Mouse (Mus musculus) lung, adult 18-20 months (tissue): ENCODE results near the gene Fam126b.
A peak's percentile ranks its signal among the peaks of the same experiment; 100 is the strongest.
"Not testable (repeated sequence)": the region's sequence is repeated elsewhere in the genome, so short reads cannot be mapped to it uniquely, and the experiment has no call there.

ENCODE experiments used
- DNase-seq, 2 experiments: peaks; one replicate each; pipeline ENCODE4 v3.0.0; 2022; ENCODE audit warnings: mixed read lengths in 2 of 2

The Fam126b gene

DNA sequence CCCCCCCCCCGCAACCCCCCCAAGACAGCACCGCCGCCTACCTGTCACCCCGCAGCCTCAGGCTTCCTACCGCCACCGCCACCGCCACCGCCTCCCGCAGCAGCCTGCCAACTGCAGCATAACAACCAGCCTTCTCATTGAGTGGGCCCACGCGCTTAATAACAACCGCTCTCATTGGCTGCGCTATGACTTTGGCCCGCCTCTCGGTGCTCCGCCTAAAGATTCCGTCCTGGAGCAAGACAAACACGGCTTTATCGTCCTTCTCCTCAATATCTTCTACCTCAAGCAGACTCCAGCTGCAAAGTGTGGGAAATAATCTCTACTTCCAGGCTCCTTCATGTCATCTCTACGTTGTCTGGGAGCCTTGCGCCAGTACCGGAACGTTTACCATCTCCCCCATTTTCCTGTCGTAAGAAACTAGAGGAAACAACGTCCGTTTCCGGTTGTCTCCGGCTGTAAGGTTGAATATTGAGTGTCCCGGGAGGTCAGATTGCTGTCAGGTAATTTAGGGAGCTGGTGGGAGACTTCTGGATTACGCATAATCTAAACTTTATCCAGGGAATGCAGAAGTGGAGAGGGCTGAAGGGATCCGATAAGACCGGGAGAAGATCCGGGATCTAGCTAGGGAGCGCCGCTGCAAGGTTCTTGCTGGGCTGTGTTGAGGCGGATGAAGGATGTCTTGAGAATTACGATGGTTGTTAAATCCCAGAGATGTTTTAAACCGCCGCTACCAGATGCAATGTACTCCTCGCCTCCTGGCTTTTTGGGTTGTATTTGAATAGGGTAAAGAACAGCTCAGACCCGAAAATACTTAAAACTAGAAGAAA lies at the start of gene Fam126b, which contains the start of gene Ndufb3:
Gene Fam126b, minus strand, starts transcription at position 153 of the 827 bp plus-strand sequence.
Gene Ndufb3, plus strand, starts transcription at position 214 of the 827 bp plus-strand sequence.
- peak; percentile 90 to 91 for DNase-seq

DNA sequence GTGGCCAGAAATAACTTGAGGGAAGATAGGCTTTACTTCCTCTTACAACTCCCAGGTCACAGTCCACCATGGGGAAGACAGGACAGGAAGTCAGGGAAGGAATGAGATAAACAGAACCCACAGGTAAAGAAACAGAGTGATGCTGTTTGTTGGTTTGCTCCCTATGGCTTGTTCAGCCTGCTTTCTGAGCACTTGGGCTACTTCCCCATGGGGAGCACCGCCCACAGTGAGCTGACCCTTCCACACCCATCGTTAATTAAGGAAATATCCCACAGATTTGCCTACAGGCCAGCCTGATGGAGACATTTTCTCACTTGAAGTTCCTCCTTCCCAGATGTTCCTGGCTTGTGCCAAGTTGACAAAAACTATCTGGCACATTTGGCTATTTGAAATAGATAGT lies 42.7 kb upstream of the Fam126b start:
- DNase-seq = not testable (repeated sequence)

DNA sequence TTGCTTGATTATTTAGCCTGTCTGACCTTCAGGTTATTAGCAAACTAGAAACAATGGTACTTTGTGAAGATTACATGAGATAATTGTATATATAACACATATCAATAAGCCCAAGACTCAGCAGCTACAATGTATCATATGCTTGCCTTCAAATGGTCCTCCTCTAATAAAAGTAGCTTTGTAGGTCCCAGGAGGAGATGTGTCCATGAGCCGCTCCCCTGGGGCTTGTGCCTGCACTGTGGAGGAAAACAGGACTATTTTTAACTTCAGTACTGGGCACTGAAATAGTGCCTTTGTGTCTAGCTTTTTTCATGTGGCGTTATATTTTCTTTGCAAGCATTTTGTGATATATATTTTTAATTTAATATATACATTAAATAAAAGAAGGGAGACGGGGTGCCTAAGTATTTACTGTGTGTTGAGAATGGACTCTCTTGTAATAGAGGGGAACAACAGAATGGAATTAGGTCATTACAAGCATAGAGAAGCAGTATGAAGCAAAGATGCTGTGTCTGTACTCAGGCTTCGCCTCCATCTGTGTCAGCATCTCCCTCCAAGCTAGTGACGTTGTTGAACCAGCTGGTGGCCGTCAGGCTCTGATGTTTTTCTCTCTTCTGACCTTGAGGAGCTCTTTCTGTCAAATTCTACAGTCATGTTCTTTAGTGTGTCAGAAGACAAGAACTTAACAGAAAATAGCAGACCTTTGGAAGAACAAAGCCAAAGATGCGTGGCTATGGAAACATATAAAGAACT lies 36.0 kb upstream of the Fam126b start:
- DNase-seq = peak; percentile 28 to 33

DNA sequence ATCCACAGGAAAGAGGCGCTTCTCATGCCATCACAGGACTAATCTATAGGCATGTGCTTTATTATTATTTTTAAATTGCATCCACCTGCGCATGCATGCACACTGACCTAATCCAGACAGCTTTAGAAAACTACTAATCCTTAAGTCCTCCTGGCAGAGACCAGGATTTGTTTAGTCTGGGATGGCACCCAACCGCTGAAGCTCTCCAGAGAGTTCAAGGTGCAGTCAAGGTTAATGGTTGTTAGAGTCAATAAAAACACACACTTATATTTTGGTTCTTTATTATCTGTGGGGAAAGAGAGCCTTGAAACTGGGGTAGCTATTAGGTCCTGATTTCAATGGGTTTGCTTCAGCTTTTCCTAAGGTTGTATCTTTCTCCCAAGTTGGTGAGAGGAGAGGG lies 35.1 kb upstream of the Fam126b start:
- DNase-seq = no peak

DNA sequence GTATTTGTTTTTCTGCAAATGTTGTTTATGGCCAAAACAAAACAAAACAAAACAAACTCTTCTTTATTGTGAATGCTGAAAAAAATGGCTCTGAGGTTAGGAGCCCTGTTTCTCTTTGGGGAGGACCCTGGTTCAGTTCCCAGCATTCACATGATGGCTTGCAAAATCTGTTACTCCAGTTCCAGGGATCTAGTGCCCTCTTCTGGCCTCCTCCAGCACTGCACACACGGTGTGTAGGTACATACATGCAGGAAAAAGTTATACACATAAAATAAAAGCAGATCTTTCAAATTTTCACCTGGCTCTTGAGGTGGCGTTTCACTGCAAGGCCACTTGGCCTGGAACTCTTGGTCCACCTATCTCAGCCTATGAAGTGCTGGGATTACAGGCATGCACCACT lies 32.6 kb upstream of the Fam126b start:
- no peak for DNase-seq

DNA sequence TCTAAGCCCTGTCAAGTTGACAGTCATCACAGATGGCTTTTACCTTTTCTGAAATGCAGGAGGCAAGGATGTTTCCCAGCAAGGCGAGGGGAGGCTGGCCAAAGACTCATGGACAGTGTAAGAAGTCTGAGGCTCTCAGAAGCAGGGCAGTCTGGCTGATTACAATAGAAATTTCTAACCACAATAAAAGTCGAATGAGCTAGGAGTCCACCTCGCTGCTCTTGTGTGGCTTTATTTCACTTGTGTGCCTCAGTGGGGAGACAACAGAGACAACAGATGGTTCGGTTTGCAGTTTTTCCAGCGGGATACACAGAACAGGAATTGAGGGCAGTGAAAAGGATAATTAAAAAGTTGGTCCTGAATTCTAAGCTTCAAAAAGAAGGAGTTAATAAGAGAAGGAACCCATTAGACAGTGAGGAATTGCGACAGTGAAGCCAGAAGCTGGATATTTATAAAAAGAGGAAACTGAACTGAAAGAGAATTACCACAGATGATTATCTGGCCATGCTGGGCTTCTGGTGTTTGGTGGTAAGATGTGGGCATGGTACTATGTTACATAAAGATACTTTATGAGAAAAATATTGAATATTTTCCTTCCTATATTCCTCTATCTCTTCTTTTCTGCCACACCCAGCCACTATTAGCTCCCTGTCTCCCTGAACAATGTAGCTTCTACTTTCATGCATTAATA lies 32.0 kb upstream of the Fam126b start:
- DNase-seq = no peak

DNA sequence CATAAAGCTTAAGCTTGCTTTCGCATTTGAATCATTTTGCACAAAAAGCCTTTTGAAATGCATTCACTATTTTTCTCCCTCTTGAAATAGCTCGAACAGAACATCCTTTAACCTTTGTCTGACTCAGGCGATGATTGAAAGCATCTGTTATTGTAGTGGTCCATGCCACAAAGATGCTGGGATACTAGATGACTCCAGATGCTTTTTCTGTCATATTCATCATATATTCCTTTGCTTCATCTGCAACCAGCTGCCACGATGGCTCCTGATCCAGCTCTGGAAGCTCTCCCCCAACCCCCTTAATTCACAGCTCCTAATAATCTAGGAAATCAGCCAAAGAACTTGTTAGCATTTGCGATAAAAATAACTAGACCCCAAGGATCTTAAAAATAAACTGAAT lies 31.0 kb upstream of the Fam126b start:
- DNase-seq = peak in 1 of 2 experiments; percentile 16

DNA sequence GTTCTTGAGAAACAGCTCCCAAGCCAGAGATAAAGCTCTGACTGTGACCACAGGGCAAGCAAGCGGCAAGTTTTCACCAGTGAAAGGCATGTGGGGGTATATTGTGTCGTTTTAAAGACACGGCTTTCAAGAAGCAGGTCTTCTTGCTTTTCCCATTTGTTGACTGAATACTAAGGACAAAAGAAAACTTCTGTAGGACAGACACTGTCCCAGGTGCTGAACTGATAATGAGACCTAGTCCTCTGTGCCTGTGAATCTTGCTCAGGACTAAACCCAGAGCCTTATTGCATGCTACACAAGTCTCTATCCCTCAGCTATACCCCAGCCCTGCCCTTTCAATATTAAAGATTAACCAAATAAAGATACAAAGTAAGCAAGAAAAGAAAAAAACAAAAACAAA lies 30.1 kb upstream of the Fam126b start:
- no peak for DNase-seq

DNA sequence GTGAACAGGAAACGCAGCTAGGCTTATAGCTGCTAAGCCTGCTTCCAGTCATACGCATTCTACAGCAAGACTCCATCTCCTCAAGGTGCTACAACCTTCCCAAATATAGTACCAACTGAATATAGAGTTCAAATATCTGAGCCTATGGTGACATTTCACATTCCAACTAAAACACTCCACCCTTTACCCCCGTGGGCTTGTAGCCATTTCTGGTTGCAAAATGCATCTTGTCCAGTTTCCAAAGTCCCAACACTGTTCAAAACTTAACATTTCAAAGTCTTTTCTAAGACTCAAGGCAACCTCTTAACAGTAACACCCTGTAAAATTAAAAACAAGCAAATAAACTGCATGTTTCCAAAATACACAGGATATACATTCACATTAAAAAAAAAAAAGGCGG lies 29.0 kb upstream of the Fam126b start:
- DNase-seq = peak in 1 of 2 experiments; percentile 11

DNA sequence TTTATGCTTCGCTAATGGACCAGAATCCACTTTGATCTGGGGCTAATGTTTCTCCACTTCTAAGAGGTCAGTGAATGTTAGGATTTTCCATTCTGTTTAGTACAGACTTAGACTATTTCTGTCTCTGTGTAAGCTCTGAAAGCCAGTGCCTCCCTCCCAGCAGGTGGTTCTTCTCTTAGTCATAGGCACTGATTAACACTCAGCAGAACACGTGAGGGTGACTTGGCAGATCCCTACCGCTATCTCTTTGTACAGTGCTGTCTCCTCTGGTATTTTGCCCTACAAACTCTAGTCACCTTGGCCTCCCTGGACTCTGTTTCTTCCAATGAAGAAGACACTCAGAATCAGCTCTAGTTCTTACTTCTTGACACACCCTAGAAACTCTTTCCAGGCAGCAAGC lies 28.3 kb upstream of the Fam126b start:
- DNase-seq = peak; percentile 25 to 38

DNA sequence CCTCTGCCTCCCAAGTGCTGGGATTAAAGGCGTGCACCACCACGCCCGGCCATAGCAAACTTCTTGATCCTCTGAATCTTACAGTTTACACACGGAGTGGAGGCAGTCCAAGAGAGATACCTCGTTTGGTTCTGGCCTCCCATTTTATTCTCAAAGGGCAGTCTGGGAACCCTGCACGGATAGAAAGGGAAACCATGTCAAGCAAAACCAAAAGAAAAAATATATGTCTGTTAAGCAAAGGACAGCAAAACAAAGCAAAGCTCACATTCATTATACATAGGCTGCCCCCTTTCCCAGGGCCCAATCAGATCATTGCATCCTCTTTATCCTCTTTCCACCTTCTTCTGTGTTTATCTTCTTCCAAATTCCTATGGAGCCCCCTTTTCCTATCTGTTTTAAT lies 27.7 kb upstream of the Fam126b start:
- no peak for DNase-seq

DNA sequence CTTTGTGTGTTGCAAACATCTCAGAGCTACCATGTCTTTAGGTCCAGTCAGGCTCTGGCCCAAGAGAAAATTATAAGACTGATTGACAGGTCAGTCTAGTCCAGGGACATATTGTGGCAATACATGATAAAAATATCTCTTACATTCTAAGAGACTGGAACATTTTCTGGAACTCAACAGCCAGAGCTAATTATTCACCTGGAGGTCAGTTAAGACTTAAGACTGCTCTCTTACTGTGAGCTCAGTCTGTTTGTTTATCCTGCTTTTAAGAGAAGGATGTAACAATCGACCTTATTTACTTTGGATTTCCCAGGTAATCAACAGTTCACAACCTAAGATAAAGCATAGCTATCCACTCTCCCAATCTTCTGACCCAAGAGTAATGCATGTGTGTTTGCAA lies 24.5 kb upstream of the Fam126b start:
- DNase-seq = no peak

DNA sequence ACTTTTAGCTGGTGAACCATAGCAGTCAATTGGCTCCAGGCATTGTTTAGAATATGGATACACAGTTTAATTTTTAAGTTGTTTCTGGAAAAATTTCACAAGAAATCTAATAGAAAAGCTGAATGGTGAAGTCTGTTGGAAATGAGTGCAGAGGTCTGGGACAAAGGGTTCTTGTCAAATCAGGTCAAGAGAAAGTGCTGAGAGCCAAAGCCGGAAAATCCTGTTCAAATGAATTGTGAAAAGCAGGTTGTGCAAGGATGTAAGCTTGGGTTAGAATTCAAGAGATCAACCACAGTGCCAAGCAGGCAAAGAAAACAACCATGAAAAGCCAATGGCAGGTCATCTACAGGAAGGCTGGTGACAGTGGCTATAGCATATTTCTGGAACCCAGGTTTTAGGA lies 24.0 kb upstream of the Fam126b start:
- DNase-seq = peak; percentile 54 to 71

DNA sequence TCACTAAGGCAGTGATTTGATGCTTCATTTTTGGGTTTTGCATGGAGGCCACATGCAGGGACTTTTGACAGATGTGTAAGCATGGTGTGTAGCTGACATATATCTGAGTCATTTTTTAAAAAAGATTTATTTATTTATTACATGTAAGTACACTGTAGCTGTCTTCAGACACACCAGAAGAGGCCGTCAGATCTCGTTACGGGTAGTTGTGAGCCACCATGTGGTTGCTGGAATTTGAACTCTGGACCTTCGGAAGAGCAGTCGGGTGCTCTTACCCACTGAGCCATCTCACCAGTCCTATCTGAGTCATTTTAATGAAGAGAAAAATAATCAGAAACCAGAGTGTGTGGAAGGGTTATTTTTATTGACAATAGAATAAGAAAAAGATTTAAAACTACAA lies 23.5 kb upstream of the Fam126b start:
- not testable (repeated sequence) for DNase-seq

DNA sequence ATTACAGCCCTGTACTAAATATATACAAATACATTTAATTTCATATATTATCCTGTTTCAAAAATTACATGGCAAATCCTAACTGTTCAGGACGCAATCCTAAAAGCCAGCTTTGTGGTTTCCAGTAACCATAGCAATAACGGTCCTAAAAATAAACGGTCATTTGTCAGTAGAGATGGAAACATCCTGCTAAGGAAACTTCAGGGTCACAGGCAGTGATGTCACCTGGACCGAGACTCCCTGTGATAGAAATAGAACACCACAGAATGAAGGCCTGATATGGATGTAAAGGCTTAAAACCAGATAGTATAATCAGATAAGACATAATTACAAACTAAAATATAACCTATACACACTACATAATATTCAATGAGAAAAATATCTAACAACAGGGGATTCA lies 17.6 kb upstream of the Fam126b start:
- DNase-seq = no peak

DNA sequence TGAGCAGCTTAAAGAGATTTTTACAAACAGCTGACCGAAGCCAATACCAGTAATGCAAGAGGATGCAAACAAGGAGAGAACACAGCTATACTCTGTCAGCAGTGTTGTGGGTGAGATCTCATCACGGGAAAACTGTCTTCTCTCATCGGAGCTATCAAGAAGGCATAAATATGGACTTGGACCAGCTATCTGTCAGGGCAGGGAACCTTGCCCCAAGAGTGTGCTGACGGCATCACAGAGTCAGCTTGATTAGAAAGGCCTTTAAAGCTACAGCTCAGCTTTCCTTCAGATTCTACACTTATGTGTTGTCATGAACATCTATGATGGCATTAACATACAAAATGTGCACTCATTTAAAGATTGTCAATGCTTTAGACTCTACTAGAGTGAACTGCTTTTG lies 16.6 kb upstream of the Fam126b start:
- DNase-seq = no peak

DNA sequence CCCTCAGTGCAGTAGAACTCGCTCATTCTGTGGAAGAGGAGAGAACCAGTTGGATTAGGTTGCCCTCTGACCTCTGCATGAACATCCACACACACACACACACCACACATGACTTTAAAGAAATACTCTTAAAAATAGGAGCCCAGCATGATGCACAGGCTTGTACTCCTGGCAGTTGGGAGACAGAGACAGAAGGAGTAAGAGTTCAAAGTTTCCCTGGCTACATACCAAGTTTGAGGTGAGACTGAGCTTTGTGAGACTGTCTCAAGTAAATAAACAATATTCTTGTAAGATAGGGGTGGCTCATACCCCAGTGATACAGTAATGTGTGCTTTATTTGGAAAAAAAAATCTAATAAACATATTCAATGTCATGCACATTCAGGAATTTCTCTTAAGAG lies 1.4 kb upstream of the Fam126b start:
- no peak for DNase-seq

DNA sequence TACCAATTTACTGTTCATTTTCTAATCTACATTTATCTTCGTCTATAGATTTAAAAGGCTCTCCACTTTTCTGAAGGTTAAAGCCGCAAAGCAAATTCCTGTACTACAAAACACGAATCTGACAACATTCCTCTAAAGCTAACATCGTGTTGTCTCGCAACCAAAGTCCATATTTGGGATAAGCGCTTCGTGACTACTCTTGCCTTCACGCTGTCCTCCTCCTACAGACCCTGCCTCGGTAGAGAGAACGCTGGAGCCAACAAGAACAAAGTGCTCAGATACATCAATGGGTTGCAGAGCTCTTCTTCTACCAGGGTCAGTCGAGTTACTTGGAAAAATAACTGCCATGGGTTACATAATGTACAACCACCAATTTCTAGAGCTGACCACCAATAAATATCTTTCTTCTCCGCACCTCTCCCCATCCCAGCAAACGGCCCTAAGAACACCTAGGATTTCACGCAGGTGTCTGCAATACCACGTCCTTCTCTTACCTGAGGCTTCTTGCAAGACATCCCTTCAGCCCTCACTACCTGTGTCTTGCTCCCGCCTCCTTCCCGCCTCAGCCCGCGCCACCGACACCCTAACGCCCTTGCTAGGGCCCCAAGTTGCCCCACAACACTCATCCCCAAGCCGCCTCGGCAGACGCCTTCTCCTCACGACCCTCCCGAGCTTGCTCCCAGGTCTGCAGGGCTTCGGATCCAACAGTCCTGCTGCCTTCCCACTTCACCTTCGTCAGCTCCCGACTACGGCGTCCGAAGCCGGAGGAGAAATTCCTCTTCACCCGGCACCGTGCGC lies 551 bp downstream of the Fam126b start:
- no peak for DNase-seq

DNA sequence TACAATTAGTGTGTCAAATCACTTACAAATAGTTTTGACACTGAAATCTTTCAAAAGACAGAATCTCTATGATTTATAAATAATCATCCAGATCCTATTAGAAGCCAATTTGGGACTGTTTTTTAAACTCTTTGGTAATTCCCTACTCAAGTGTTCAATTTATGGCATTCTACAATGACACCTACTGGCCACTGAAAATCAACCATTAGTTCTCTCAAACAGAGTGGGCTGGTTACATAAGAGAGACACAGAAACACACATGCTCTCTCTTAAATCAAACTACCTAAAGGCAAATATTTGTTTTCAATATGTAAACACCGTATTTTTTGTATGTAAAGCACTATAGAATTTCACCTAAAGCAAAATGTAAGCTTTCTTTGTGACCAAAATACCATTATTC lies 1.9 kb downstream of the Fam126b start:
- DNase-seq = no peak

DNA sequence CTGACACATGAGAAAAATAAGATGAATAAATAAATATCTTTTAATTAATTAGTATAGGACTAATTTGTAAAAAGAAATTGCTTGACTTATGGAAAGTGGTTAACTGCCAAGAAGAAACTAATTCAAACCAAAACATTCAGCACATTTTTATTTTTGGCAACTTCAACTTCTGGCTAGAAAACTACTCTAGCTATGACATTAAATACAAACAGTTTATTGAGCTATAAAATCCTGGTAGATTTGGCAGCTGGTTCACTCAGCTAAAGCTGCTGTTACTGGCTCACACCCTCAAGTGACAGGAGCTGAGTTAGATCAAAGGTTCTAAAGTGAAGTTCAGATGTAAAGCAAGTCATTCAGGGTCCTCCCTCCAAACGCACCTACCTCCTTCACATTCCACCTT lies 3.5 kb downstream of the Fam126b start:
- DNase-seq = no peak

DNA sequence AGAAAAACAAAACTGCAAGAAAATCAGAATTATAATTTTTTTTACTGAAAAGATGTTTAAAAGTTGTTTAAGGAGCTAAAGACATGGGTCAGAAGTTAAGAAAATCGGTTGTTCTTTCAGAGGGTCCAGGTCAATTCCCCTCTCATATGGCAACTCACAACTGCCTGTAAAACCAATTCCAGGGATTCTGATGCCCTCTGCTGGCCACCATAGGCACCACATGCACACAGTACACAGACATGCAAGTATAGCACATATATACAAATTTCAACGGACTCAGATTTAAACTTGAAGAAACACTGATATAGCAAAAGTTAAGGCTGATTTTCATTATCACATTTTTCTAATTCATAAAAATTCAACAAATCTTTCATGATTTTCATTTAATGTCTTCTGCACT lies 6.9 kb downstream of the Fam126b start:
- peak in 1 of 2 experiments; percentile 14 for DNase-seq

DNA sequence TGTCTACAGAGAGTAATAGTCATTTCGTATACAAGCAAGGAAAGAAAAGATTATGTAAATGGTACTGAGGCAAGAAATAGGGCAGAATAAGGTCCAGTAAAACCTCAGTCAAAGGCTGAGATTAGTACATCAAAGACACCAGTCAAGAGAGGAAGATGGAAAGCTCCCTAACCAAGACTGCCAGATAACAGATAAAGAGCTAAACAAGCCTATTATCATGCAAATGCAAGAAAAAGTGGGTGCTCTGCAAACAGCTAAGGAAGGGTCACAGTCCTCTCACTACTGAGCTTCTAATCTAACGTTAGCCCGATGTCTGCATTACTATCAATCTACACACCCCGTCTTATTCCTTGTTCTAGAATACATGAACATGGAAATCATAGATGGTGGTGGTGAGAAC lies 15.7 kb downstream of the Fam126b start:
- DNase-seq = no peak
